Comparison of ENCODE assay signal across 12 mouse cellular contexts in genomic region chr3:32614786-32615185, GRCm38 (mm10). TPM values are rescaled to one million over a fixed set of nuclear protein-coding genes. Genes with fewer than 3 reads are reported as not detected.
DNase-seq lines count a peak whose midpoint lies in the region; ATAC-seq lines count a peak whose summit lies in the region.
"Had no signal": no experiment of that assay in that cellular context is flagged by ENCODE, and none has a peak within 500 bp of the region (broad histone marks: within the 10 kb centered on the region; RNA-seq: fewer than 3 reads in every experiment).

No protein-coding gene starts in this region.

- no peak overlapping the region for H3K27ac ChIP-seq in heart, embryonic 15.5 days
- H3K27ac ChIP-seq in hindbrain, embryonic 15.5 days (replicated peaks), result no peak overlapping the region
- H3K27ac ChIP-seq in stomach, embryonic 14.5 days (ENCODE audit: low read length), result no peak overlapping the region

- H3K9me3 ChIP-seq in heart, embryonic 15.5 days (replicated peaks), result no peaks in the 10 kb centered on the region
- peaks cover 6% of the 10 kb centered on the region; the same call in 1 of the 2 replicates for H3K9me3 ChIP-seq in megakaryocyte, embryonic 14.5 days
- H3K9me3 ChIP-seq in hindbrain, embryonic 15.5 days, result no peaks in the 10 kb centered on the region
- H3K9me3 ChIP-seq in stomach, embryonic 14.5 days (ENCODE audit: control insufficient read depth, low read depth, low read length), result no peaks in the 10 kb centered on the region

- H3K36me3 ChIP-seq in heart, embryonic 15.5 days, result peaks cover 3% of the 10 kb centered on the region; the same call in 1 of the 2 replicates
- H3K36me3 ChIP-seq in megakaryocyte, embryonic 14.5 days (replicated peaks; ENCODE audit: low read length), result peaks cover 7% of the 10 kb centered on the region
- H3K36me3 ChIP-seq in hindbrain, embryonic 15.5 days, result no peaks in the 10 kb centered on the region
- H3K36me3 ChIP-seq in stomach, embryonic 14.5 days (ENCODE audit: control insufficient read depth, insufficient read depth, low read length), result no peaks in the 10 kb centered on the region

- H3K4me2 ChIP-seq in heart, embryonic 15.5 days, result peak overlapping the region; percentile 36
- peak overlapping the region; percentile 59 for H3K4me2 ChIP-seq in hindbrain, embryonic 15.5 days
- H3K4me2 ChIP-seq in stomach, embryonic 14.5 days (replicated peaks; ENCODE audit: low read depth, low read length), result peak overlapping the region; percentile 51; the same call in 1 of the 2 replicates

- no peaks in the 10 kb centered on the region for H3K27me3 ChIP-seq in heart, embryonic 15.5 days
- peaks cover 13% of the 10 kb centered on the region for H3K27me3 ChIP-seq in megakaryocyte, embryonic 14.5 days (replicated peaks)
- H3K27me3 ChIP-seq in hindbrain, embryonic 15.5 days, result no peaks in the 10 kb centered on the region
- H3K27me3 ChIP-seq in stomach, embryonic 14.5 days (ENCODE audit: control insufficient read depth, insufficient read depth, low read length), result no peaks in the 10 kb centered on the region

- H3K9ac ChIP-seq in heart, embryonic 15.5 days, result no peak overlapping the region
- no peak overlapping the region for H3K9ac ChIP-seq in hindbrain, embryonic 15.5 days
- no peak overlapping the region for H3K9ac ChIP-seq in stomach, embryonic 14.5 days (replicated peaks; ENCODE audit: low read depth, low read length)

- DNase-seq in heart, postnatal 10 days, result no peak
- DNase-seq in thymus, postnatal 0 days (ENCODE audit: low spot score), result no peak
- no peak for DNase-seq in right cerebral cortex, postnatal 25 days
- DNase-seq: cerebellum, postnatal 14 days; heart, postnatal 36 days; kidney, postnatal 4 days; retina, postnatal 1 day had no signal

- 0 out of 2 replicates have a peak overlapping the region, but pooled peaks have one; percentile 18 for H3K4me3 ChIP-seq in heart, embryonic 15.5 days
- H3K4me3 ChIP-seq in megakaryocyte, embryonic 14.5 days (replicated peaks), result peak overlapping the region; percentile 33
- no peak overlapping the region for H3K4me3 ChIP-seq in hindbrain, embryonic 15.5 days
- H3K4me3 ChIP-seq in stomach, embryonic 14.5 days (ENCODE audit: low read depth, low read length), result peak overlapping the region; percentile 53; the same call in 1 of the 2 replicates

- no peak for ATAC-seq in heart, embryonic 15.5 days (replicated peaks; ENCODE audit: insufficient number of reproducible peaks, insufficient read depth, low FRiP score, low read depth)
- no peak for ATAC-seq in megakaryocyte, adult 5-6 weeks (ENCODE audit: poor library complexity, severe bottlenecking)
- no peak for ATAC-seq in hindbrain, embryonic 15.5 days (ENCODE audit: low FRiP score, low read depth)
- ATAC-seq in stomach, embryonic 14.5 days (ENCODE audit: insufficient number of reproducible peaks, insufficient read depth, low FRiP score, low read depth), result no peak

- H3K4me1 ChIP-seq in heart, embryonic 15.5 days (replicated peaks), result peaks cover 19% of the 10 kb centered on the region; the same call in 1 of the 2 replicates
- peaks cover 51% of the 10 kb centered on the region for H3K4me1 ChIP-seq in megakaryocyte, embryonic 14.5 days
- peaks cover 26% of the 10 kb centered on the region for H3K4me1 ChIP-seq in hindbrain, embryonic 15.5 days (replicated peaks)
- H3K4me1 ChIP-seq in stomach, embryonic 14.5 days (ENCODE audit: control insufficient read depth, insufficient read depth, low read length), result peaks cover 6% of the 10 kb centered on the region; the same call in 1 of the 2 replicates

- intact Hi-C loops in heart, postnatal 10 days (cut with DNase I), result loop anchor here (5.0 kb wide), 2 partner anchors 43 to 53 kb away; no protein-coding TSS in a partner anchor

- 71% methylated on average over 2 of the region's 2 CpGs for WGBS in heart, embryonic 15.5 days
- 76% methylated on average over 2 of the region's 2 CpGs for WGBS in hindbrain, embryonic 15.5 days
- WGBS in stomach, embryonic 14.5 days, result 65% methylated on average over 2 of the region's 2 CpGs

RNA-seq across cellular contexts. Expression of gene Gnb4, which starts 1.6 kb away (rescaled TPM):
- polyA plus RNA-seq in heart, embryonic 15.5 days (2015; fragmentation: Nextera tagmentation; extraction: Ambion mirVana), result 56.5 and 62.2 TPM in 2 replicates
- 10 to 100 TPM; 39.9 to 40.4 TPM for total RNA-seq in heart, postnatal 10 days (2021)
- 0.63 TPM in 1 of 2 replicates, not detected in the other for polyA plus RNA-seq in megakaryocyte, embryonic 14.5 days (2012; ENCODE audit: insufficient read depth, low replicate concordance)
- total RNA-seq in megakaryocyte, adult 5-6 weeks (2015), result 1.8 and 2.7 TPM in 2 replicates
- total RNA-seq in megakaryocyte, adult 5-6 weeks (2017), result 2.0 and 5.2 TPM in 2 replicates
- 95.1 and 96.3 TPM in 2 replicates for polyA plus RNA-seq in hindbrain, embryonic 15.5 days (2015; fragmentation: Nextera tagmentation; extraction: Ambion mirVana)
- 74.8 and 80.4 TPM in 2 replicates for polyA plus RNA-seq in stomach, embryonic 14.5 days (2014; fragmentation: Nextera tagmentation; extraction: Ambion mirVana)
- polyA plus RNA-seq in thymus, postnatal 0 days (2015; fragmentation: Nextera tagmentation; extraction: Ambion mirVana), result 43.3 and 45.5 TPM in 2 replicates

Comparison
In these comparisons a context has a peak if more than half of its experiments do, and no peak if none do; other contexts are left out.
1. RNA of gene Gnb4, which starts 1.6 kb away (polyA plus RNA-seq): 95.1 to 96.3 TPM in hindbrain, embryonic 15.5 days, 74.8 to 80.4 TPM in stomach, embryonic 14.5 days, 56.5 to 62.2 TPM in heart, embryonic 15.5 days and 43.3 to 45.5 TPM in thymus, postnatal 0 days; 0.63 TPM in megakaryocyte, embryonic 14.5 days; every median in the first group is over 10 times any median in the second.
2. Peak in every context shown above with its lines, with median percentiles within 50 percentile points of each other: H3K4me2 ChIP-seq.